Mouse (Mus musculus) spleen, adult 2 months (tissue): ENCODE data around the gene Plscr4.

Source experiments
- CTCF ChIP-seq: fragments of 200-500 bp; IDR thresholded peaks from 2 replicates; pipeline ENCODE4 v1.5.1; 2011; ENCODE audit warnings: mild to moderate bottlenecking, inconsistent platforms; ENCODE audit not compliant: insufficient read depth, insufficient read length, insufficient replicate concordance; ENCODE audit errors: extremely low read depth
- POLR2A ChIP-seq: fragments of 200-500 bp; IDR thresholded peaks from 2 replicates; pipeline ENCODE4 v1.6.1; 2011; ENCODE audit warnings: low read depth, low read length, inconsistent platforms

DNA sequence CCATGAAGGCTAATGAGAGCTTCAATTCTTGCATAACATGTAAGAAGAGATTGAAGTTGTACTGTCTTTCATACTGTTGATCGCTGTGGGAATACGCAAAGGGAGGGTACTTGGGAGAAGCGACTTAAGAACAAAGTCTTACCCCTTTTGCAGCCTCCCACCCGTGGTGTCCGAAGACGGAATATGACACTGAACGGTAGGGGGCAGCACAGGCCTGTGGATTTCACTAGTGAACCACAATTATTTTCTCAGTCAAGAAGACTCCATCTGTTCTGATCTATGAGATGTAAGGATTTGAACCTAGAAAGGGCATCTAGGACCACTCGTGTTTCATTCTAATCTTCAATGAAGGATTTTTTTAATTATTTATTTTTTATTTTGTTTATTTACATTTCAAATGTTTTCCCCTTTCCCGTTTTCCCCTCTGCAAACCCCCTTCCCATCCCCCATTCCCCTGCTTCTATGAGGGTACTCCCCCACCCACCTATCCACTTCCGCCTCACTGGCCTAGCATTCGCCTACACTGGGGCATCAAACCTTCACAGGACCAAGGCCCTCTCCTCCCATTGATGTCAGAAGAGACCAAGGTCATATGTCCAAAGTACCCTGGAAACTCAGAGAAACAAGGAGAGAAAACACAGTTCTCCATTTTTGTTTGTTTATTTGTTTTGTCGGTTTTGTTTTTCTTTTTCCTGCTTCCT lies 42.7 kb downstream of the Plscr4 start:
- TF ChIP-seq CTCF: peak; percentile 34; the same call in 1 of the 2 replicates
- no peak for TF ChIP-seq POLR2A
